Mouse (Mus musculus) midbrain, embryonic 11.5 days (tissue): ENCODE measurements at regions not wholly inside any gene's neighbourhood (a gene's known extent, or its start where the extent isn't known, plus 50 kb on each side); places are given as distances from the start of the nearest gene placed in this dataset.

Experiments
- ATAC-seq: fragments of 200-750 bp; cut with Nextera tagmentation; 2 replicates; pipeline ENCODE4 v1.8.0; 2017; ENCODE audit warnings: moderate TSS enrichment, moderate library complexity; ENCODE audit not compliant: low FRiP score
- DNase-seq: peaks from one replicate; pipeline ENCODE4 v3.0.0; 2015; ENCODE audit warnings: low spot score; ENCODE audit errors: missing footprints
- H3K27ac ChIP-seq: fragments of 300-500 bp; sonication (generic); 2 replicates; pipeline ENCODE4 v1.5.1; 2014; ENCODE audit warnings: low read depth, low read length
- H3K27me3 ChIP-seq: fragments of 300-500 bp; sonication (generic); 2 replicates; pipeline ENCODE4 v1.6.1; 2014; ENCODE audit warnings: mild to moderate bottlenecking, low read length, moderate library complexity, mixed read lengths; ENCODE audit not compliant: control insufficient read depth, insufficient read depth
- H3K36me3 ChIP-seq: fragments of 300-500 bp; sonication (generic); 2 replicates; pipeline ENCODE4 v1.6.1; 2014; ENCODE audit warnings: mild to moderate bottlenecking, low read length, moderate library complexity, mixed read lengths; ENCODE audit not compliant: control insufficient read depth, insufficient read depth
- H3K4me1 ChIP-seq: fragments of 300-500 bp; sonication (generic); 2 replicates; pipeline ENCODE4 v1.6.1; 2014; ENCODE audit warnings: low read length; ENCODE audit not compliant: control insufficient read depth, insufficient read depth
- H3K4me2 ChIP-seq: fragments of 300-500 bp; sonication (generic); 2 replicates; pipeline ENCODE4 v1.6.1; 2014; ENCODE audit warnings: mild to moderate bottlenecking, moderate library complexity
- H3K4me3 ChIP-seq: fragments of 300-500 bp; sonication (generic); 2 replicates; pipeline ENCODE4 v1.5.1; 2014; ENCODE audit warnings: low read depth, low read length
- H3K9ac ChIP-seq: fragments of 300-500 bp; sonication (generic); 2 replicates; pipeline ENCODE4 v1.6.1; 2014; ENCODE audit warnings: low read length
- H3K9me3 ChIP-seq: fragments of 300-500 bp; sonication (generic); 2 replicates; pipeline ENCODE4 v1.6.1; 2016; ENCODE audit warnings: low read length; ENCODE audit not compliant: control insufficient read depth
- WGBS: fragments of 180-500 bp; shearing (Covaris S2); extraction: QIAGEN DNeasy Blood & Tissue Kit; methylation state at CpG from one replicate; pipeline ENCODE4 v1.1.7; 2014; 5-methylcytosine and 5-hydroxymethylcytosine counted together

DNA sequence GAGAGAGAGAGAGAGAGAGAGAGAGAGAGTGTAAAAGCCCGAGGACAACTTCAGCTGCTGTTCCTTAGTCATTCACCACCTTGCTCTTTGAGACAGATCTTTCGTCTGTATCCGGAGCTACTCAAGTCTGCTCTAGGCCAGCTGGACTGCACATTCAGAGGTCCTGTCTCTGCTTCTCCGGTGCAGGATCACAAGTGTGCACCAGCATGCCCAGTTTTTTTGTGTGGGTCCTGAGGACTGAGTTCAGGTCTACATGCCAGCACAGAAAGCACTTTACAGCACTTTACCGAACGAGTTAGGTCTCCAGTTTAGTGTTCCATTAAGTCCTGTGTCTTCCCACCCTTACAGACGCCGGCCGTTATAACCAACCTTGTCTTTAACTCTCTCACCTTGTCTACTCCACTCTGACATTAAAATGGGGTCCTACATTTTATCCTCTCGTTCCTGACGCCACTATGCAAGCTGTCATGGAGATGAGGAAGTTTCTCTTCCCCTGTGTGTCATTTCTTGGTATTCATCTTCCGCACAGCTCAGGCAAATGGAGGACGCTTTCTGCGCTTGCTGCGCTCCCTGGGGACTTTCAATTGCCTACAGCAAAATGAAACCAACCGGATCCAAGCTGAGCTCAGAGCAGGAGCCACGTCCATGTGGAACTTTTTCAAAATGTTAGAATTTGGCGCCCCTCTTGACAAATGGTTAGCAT is 249.5 kb downstream of the Ankrd50 start:
- Histone ChIP-seq H3K4me3 (no peak overlapping the region), H3K9ac (no peak overlapping the region), H3K4me1 (peaks cover 14% of the 10 kb centered on the region), H3K4me2 (no peak overlapping the region), H3K27ac (no peak overlapping the region), H3K9me3 (no peaks in the 10 kb centered on the region), H3K27me3 (no peaks in the 10 kb centered on the region), H3K36me3 (no peaks in the 10 kb centered on the region)
- ATAC-seq (no peak), DNase-seq (peak; percentile 81)
- 83% methylated on average over 18 of the region's 18 CpGs for WGBS

- ATAC-seq = no peak
- Histone ChIP-seq H3K36me3 (no peaks in the 10 kb centered on the region), H3K27ac (no peak overlapping the region), H3K9me3 (no peaks in the 10 kb centered on the region), H3K4me3 (no peak overlapping the region), H3K4me2 (no peak overlapping the region), H3K27me3 (no peaks in the 10 kb centered on the region), H3K9ac (no peak overlapping the region), H3K4me1 (peaks cover 14% of the 10 kb centered on the region)
- WGBS = 87% methylated on average over 4 of the region's 4 CpGs
- DNase-seq = peak; percentile 72
These were observed 250.1 kb downstream of the Ankrd50 start for GRCm38 (mm10) chr3:38234534-38234933.

DNA sequence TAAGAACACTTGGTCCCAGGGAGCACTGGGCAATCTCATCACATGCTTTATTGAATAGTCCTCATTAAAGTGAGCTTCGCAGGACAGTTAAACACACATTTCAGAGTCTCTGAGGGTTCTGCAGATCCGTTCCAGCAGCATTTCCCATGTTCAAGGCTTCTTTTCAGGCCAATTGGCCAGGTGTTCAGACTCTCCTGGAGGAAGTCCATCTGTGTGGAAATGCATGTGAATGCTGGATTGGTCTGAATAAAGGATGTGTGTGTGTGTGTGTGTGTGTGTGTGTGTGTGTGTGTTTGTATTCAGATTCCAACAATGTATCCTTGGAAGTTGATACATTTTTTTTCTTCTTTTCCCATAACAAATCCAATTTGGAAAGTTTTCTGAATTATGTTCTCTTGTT is 250.6 kb downstream of the Ankrd50 start:
- Histone ChIP-seq H3K9ac (no peak overlapping the region), H3K27ac (no peak overlapping the region), H3K36me3 (no peaks in the 10 kb centered on the region), H3K4me2 (no peak overlapping the region), H3K27me3 (no peaks in the 10 kb centered on the region), H3K4me3 (no peak overlapping the region), H3K4me1 (peaks cover 14% of the 10 kb centered on the region), H3K9me3 (no peaks in the 10 kb centered on the region)
- 84% methylated on average over 2 of the region's 2 CpGs for WGBS
- ATAC-seq (no peak), DNase-seq (peak; percentile 67)

DNA sequence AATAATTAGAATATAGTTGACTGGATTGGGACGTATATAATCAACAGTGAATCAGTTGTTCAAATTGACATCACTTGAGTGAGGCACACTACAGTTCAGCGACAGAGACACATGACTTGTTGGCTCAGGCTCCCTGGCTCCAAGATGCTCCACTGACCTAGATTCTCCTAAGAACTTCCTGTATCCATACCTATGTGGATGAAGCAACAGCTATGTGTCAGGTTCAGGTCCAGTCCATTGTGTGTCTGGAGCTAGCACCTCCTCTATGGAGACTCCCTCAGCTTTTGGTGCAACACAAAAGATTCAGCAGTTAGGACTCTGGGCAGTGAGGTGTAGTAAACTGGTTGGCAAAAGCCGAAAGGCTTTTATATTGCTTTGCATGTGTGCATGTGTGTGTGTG is 251.6 kb downstream of the Ankrd50 start:
- Histone ChIP-seq H3K36me3 (no peaks in the 10 kb centered on the region), H3K4me3 (no peak overlapping the region), H3K27me3 (no peaks in the 10 kb centered on the region), H3K4me1 (peaks cover 14% of the 10 kb centered on the region), H3K9me3 (no peaks in the 10 kb centered on the region), H3K9ac (no peak overlapping the region), H3K27ac (peak overlapping the region; percentile 55), H3K4me2 (no peak overlapping the region)
- DNase-seq (no peak), ATAC-seq (peak; percentile 23; the same call in 1 of the 2 replicates)
- WGBS = 84% methylated on average over 3 of the region's 3 CpGs

DNA sequence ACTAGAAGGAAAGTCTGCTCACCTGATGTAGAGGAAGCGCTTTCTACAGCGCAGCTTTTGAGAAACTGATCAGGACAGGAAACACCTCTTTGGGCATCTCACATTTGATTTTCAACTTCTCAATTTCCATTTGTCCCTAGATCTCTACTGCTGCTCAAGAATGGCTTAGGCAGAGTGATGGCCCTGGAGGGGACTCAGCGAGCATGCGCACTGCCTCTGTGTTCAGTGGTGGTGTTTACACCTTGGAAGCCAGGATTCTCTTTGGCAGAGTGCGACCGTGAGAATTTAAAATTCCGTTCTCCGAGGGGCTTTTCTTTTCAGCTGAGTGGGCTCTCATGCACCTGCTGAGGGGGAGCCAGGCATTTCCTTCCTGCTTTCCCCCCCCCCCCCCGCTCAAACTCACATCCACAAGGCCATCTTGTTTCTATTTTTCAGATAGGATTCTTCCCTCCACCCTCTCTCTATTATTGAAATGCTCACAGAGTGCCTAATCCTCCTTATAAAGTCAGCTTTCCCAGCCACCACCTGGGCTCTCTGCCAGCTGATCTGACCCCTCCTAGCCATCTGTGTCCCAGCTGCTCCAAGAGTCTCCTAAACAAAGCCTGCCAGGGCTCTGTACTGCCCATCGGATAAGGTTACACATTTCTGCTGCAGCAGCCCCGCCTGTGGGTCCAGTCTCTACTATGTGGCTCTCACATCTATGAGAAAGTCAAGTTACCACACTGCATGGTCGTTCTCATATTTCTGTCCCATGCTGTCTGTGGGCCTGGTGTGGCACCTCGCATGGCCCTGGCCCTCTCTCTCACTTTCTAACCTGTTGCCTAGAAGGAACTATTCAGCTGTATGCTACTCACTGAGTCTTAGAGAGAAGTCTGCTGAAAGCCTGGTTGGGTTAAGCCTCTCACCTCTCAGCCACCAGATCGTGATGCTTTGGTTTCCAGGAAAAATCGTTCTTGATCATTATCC is 252.2 kb downstream of the Ankrd50 start:
- Histone ChIP-seq H3K4me3 (no peak overlapping the region), H3K27me3 (no peaks in the 10 kb centered on the region), H3K9me3 (no peaks in the 10 kb centered on the region), H3K36me3 (no peaks in the 10 kb centered on the region), H3K4me2 (no peak overlapping the region), H3K4me1 (peaks cover 14% of the 10 kb centered on the region), H3K27ac (peak overlapping the region; percentile 55), H3K9ac (0 out of 2 replicates have a peak overlapping the region, but pooled peaks have one; percentile 24)
- 43% methylated on average over 15 of the region's 15 CpGs for WGBS
- ATAC-seq (peak; percentile 93), DNase-seq (peak; percentile 93)

- DNase-seq = peak; percentile 73
- Histone ChIP-seq H3K4me2 (no peak overlapping the region), H3K27me3 (no peaks in the 10 kb centered on the region), H3K36me3 (no peaks in the 10 kb centered on the region), H3K27ac (no peak overlapping the region; the same call in 1 of the 2 replicates), H3K9me3 (no peaks in the 10 kb centered on the region), H3K9ac (no peak overlapping the region), H3K4me3 (no peak overlapping the region), H3K4me1 (peaks cover 14% of the 10 kb centered on the region)
- 82% methylated on average over 3 of the region's 3 CpGs for WGBS
- no peak for ATAC-seq
These were observed 253.1 kb downstream of the Ankrd50 start for GRCm38 (mm10) chr3:38231506-38231905.

- ATAC-seq (no peak), DNase-seq (peak; percentile 71)
- no peak overlapping the region for H3K4me3 ChIP-seq
- no peak overlapping the region for H3K9ac ChIP-seq
- H3K4me1 ChIP-seq = peaks cover 14% of the 10 kb centered on the region
- H3K36me3 ChIP-seq = no peaks in the 10 kb centered on the region
- 59% methylated on average over 6 of the region's 6 CpGs for WGBS
- H3K9me3 ChIP-seq = no peaks in the 10 kb centered on the region
- no peak overlapping the region for H3K27ac ChIP-seq
- no peaks in the 10 kb centered on the region for H3K27me3 ChIP-seq
- no peak overlapping the region for H3K4me2 ChIP-seq
These were observed 253.8 kb downstream of the Ankrd50 start for GRCm38 (mm10) chr3:38230796-38231195.

DNA sequence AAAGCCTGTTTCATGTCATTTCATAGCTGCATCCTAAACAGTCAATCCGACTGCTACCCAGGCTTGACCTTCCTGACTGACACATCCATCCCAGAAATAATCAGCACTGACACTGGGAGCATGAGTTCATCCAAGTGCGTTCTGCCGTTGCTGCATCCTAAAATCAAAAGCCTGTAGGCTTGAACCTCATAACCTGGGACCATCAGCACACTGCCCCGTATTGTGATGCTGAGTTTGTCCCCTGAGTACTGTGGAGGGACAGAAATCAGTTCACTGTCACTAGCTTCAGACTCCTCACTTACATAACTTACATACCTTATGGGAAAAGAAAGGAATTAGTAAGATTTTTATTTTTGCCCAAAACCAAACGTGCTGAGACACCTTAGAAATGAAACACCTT is 255.0 kb downstream of the Ankrd50 start:
- no peak for ATAC-seq
- Histone ChIP-seq H3K4me2 (no peak overlapping the region), H3K9me3 (no peaks in the 10 kb centered on the region), H3K36me3 (no peaks in the 10 kb centered on the region), H3K9ac (no peak overlapping the region), H3K27ac (no peak overlapping the region; the same call in 1 of the 2 replicates), H3K4me3 (no peak overlapping the region), H3K4me1 (peaks cover 14% of the 10 kb centered on the region), H3K27me3 (no peaks in the 10 kb centered on the region)
- WGBS = 79% methylated on average over 5 of the region's 5 CpGs
- DNase-seq = peak; percentile 74

GRCm38 (mm10) chr3:38229051-38229450 is 255.6 kb downstream of the Ankrd50 start:
- H3K27ac ChIP-seq = no peak overlapping the region
- 61% methylated on average over 10 of the region's 10 CpGs for WGBS
- H3K36me3 ChIP-seq = no peaks in the 10 kb centered on the region
- no peaks in the 10 kb centered on the region for H3K27me3 ChIP-seq
- no peak overlapping the region for H3K4me2 ChIP-seq
- ATAC-seq (no peak), DNase-seq (peak; percentile 79)
- no peak overlapping the region for H3K4me3 ChIP-seq
- no peaks in the 10 kb centered on the region for H3K9me3 ChIP-seq
- no peak overlapping the region for H3K9ac ChIP-seq
- peaks cover 14% of the 10 kb centered on the region for H3K4me1 ChIP-seq
